Mouse (Mus musculus) CH12.LX (cell line): ENCODE data around the gene Arl16. TPM values are rescaled to one million over a fixed set of nuclear protein-coding genes. Genes with fewer than 3 reads are reported as not detected.
A peak's percentile ranks its signal among the peaks of the same experiment; 100 is the strongest.

Source experiments
- DNase-seq: peaks from one replicate; pipeline ENCODE4 v3.0.0-alpha.2; 2013; ENCODE audit errors: extremely low read depth
- H3K27ac ChIP-seq: 2 replicates; pipeline ENCODE4 v1.5.1; 2012; ENCODE audit warnings: low read depth, mild to moderate bottlenecking, control low read depth, moderate library complexity; ENCODE audit not compliant: insufficient read depth
- H3K27me3 ChIP-seq: replicated peaks from 2 replicates; pipeline ENCODE3; 2012; ENCODE audit warnings: inconsistent platforms
- H3K36me3 ChIP-seq, 2 experiments: replicated peaks in 1 of 2; 2 replicates each; pipeline versions ENCODE3 to v1.6.1; 2012; ENCODE audit warnings: inconsistent platforms in 1 of 2, low read length in 1 of 2, mild to moderate bottlenecking in 1 of 2, mixed read lengths in 1 of 2, moderate library complexity in 1 of 2; ENCODE audit not compliant: control insufficient read depth in 1 of 2, insufficient read depth in 1 of 2
- H3K4me1 ChIP-seq, 2 experiments: 2 replicates each; pipeline ENCODE4 v1.6.1; 2012; ENCODE audit warnings: inconsistent platforms in 1 of 2, moderate library complexity in 1 of 2; ENCODE audit not compliant: insufficient read depth in 2 of 2, control insufficient read depth in 1 of 2
- H3K4me2 ChIP-seq: 2 replicates; pipeline ENCODE4 v1.6.1; 2012; ENCODE audit warnings: low read depth, mild to moderate bottlenecking, control low read depth; ENCODE audit not compliant: poor library complexity, insufficient read depth, severe bottlenecking
- H3K4me3 ChIP-seq, 3 experiments: fragments of 150-350 bp in 1 of 3; sonication (generic) in 1 of 3; replicated peaks in 1 of 3; 2 replicates each; pipeline versions ENCODE3 to v1.5.1; 2011 to 2012; ENCODE audit warnings: low read depth in 2 of 3, low read length in 2 of 3, mild to moderate bottlenecking in 2 of 3, moderate library complexity in 2 of 3, control low read depth in 1 of 3, improper control_type of control experiment in 1 of 3, inconsistent platforms in 1 of 3, mixed read lengths in 1 of 3; ENCODE audit not compliant: poor library complexity in 1 of 3
- H3K79me2 ChIP-seq: replicated peaks from 2 replicates; pipeline ENCODE4 v1.6.1; 2012; ENCODE audit warnings: mild to moderate bottlenecking, moderate library complexity; ENCODE audit not compliant: control insufficient read depth, poor library complexity, insufficient read depth, severe bottlenecking; ENCODE audit errors: extremely low read depth
- H3K9ac ChIP-seq: 2 replicates; pipeline ENCODE4 v1.6.1; 2012; ENCODE audit warnings: low read depth, mild to moderate bottlenecking, control low read depth, moderate library complexity; ENCODE audit not compliant: insufficient read depth
- H3K9me3 ChIP-seq: replicated peaks from 2 replicates; pipeline ENCODE3; 2012; ENCODE audit warnings: low read length, inconsistent platforms, mixed read lengths
- BHLHE40 ChIP-seq: IDR thresholded peaks from 2 replicates; pipeline ENCODE4 v1.6.1; 2011; ENCODE audit warnings: mild to moderate bottlenecking, low read depth, low read length, improper control_type of control experiment
- CHD1 ChIP-seq: IDR thresholded peaks from 2 replicates; pipeline ENCODE4 v1.6.1; 2012; ENCODE audit warnings: low read depth, low read length, improper control_type of control experiment, inconsistent platforms
- CHD2 ChIP-seq: IDR thresholded peaks from 2 replicates; pipeline ENCODE4 v1.6.1; 2011; ENCODE audit warnings: low read length, improper control_type of control experiment
- ELF1 ChIP-seq: IDR thresholded peaks from 2 replicates; pipeline ENCODE4 v1.6.1; 2014; ENCODE audit warnings: low read depth, mild to moderate bottlenecking, inconsistent platforms, low read length, improper control_type of control experiment
- GABPA ChIP-seq: IDR thresholded peaks from 2 replicates; pipeline ENCODE4 v1.6.1; 2012; ENCODE audit warnings: low read depth, low read length, improper control_type of control experiment, inconsistent platforms; ENCODE audit not compliant: insufficient replicate concordance
- KAT2A ChIP-seq: IDR thresholded peaks from 2 replicates; pipeline ENCODE4 v1.6.1; 2012; ENCODE audit warnings: low read length, improper control_type of control experiment, inconsistent platforms; ENCODE audit not compliant: insufficient replicate concordance
- MYC ChIP-seq: IDR thresholded peaks from 2 replicates; pipeline ENCODE4 v1.6.1; 2011; ENCODE audit warnings: low read depth, mild to moderate bottlenecking, improper control_type of control experiment, low read length
- POLR2A ChIP-seq: IDR thresholded peaks from 2 replicates; pipeline ENCODE4 v1.6.1; 2011; ENCODE audit warnings: low read depth, mild to moderate bottlenecking, improper control_type of control experiment, low read length
- POLR2AphosphoS2 ChIP-seq: IDR thresholded peaks from 2 replicates; pipeline ENCODE4 v1.6.1; 2011; ENCODE audit warnings: low read depth, low read length, improper control_type of control experiment
- RAD21 ChIP-seq: IDR thresholded peaks from 2 replicates; pipeline ENCODE4 v1.6.1; 2011; ENCODE audit warnings: low read depth, mild to moderate bottlenecking, low read length, improper control_type of control experiment, moderate library complexity
- SMC3 ChIP-seq: IDR thresholded peaks from 2 replicates; pipeline ENCODE4 v1.6.1; 2011; ENCODE audit warnings: low read depth, low read length, improper control_type of control experiment
- UBTF ChIP-seq: IDR thresholded peaks from 2 replicates; pipeline ENCODE4 v1.6.1; 2012; ENCODE audit warnings: low read depth, mild to moderate bottlenecking, inconsistent platforms, low read length, improper control_type of control experiment, moderate library complexity
- USF1 ChIP-seq: IDR thresholded peaks from 2 replicates; pipeline ENCODE4 v1.6.1; 2014; ENCODE audit warnings: low read depth, mild to moderate bottlenecking, inconsistent platforms, low read length, improper control_type of control experiment
- USF2 ChIP-seq: conservative IDR thresholded peaks from 2 replicates; pipeline ENCODE4 v1.6.1; 2011; ENCODE audit warnings: low read depth, low read length, improper control_type of control experiment
- ZC3H11A ChIP-seq: IDR thresholded peaks from 2 replicates; pipeline ENCODE4 v1.6.1; 2012; ENCODE audit warnings: low read depth, mild to moderate bottlenecking, inconsistent platforms, low read length, improper control_type of control experiment
- ZMIZ1 ChIP-seq: IDR thresholded peaks from 2 replicates; pipeline ENCODE4 v1.6.1; 2012; ENCODE audit warnings: low read depth, mild to moderate bottlenecking, inconsistent platforms, low read length, improper control_type of control experiment
- dilution Hi-C: fragments of 300-500 bp; cut with MboI; formaldehyde crosslinking; loops from 2 replicates; pipeline ENCODE4 v1.14.3; 2020; ENCODE audit warnings: low sequenced_read_pairs; ENCODE audit not compliant: extremely low pct_unique_long_range_greater_than_20kb, extremely low pct_ligation_motif_present
- in situ Hi-C: fragments of 300-500 bp; cut with MboI; formaldehyde crosslinking; loops from 3 replicates; pipeline ENCODE4 v1.14.3; 2019; ENCODE audit warnings: low sequenced_read_pairs, low pct_ligation_motif_present, low pct_unique_long_range_greater_than_20kb, mixed read lengths
- polyA plus RNA-seq: library from polyadenylated mRNA; unstranded; fragments of >175 nt; gene quantifications from 2 replicates; pipeline ENCODE4 v1.2.1, GENCODE M21; 2012; ENCODE audit warnings: low read depth; ENCODE audit not compliant: insufficient read length
- total RNA-seq, 2 experiments: library from RNA; depleted of rRNA; stranded (reverse); fragments of 300-350 nt in 1 of 2; fragments of >200 nt in 1 of 2; gene quantifications; 2 replicates each; pipeline ENCODE4 v1.2.3; 2012 to 2014

The Arl16 gene
- total and polyA plus RNA-seq, 3 experiments: 22.8 to 42.6 (median 24.8) TPM

DNA sequence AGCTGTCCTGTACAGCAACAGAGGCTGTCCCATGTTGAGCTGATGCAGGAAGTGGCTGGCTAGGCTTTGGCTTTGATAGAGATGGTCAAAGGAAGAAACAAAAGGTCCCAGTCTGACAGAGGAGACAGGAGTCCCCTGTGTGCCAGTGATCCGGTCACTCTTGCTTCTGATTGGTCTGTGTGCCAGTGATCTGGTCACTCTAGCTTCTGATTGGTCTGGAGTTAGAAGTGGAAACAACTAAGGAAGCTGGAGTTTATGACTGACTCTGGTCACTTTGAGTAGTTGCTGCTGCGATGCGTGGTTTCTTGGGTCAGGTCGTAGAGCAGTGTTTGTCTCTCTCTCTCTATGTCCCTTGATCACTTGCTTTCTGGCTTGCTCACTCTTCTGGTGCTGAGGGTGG, 34.3 kb upstream of the Arl16 start:
- H3K4me3 ChIP-seq: no peak overlapping the region
- no peak overlapping the region for H3K4me2 ChIP-seq
- no peak for DNase-seq
- H3K9ac ChIP-seq: no peak overlapping the region
- no peaks in the 10 kb centered on the region for H3K79me2 ChIP-seq
- H3K4me1 ChIP-seq: no peaks in the 10 kb centered on the region
- dilution Hi-C loops (no loop called here), in situ Hi-C loops (no loop called here)
- no peaks in the 10 kb centered on the region for H3K27me3 ChIP-seq
- H3K36me3 ChIP-seq: peaks cover 21 to 32% of the 10 kb centered on the region in 2 experiments
- H3K9me3 ChIP-seq: no peaks in the 10 kb centered on the region
- TF ChIP-seq SMC3: no peak
- TF ChIP-seq ELF1: no peak
- TF ChIP-seq USF1: no peak
- no peak for TF ChIP-seq ZC3H11A
- TF ChIP-seq ZMIZ1: no peak
- TF ChIP-seq USF2: no peak
- H3K27ac ChIP-seq: no peak overlapping the region

DNA sequence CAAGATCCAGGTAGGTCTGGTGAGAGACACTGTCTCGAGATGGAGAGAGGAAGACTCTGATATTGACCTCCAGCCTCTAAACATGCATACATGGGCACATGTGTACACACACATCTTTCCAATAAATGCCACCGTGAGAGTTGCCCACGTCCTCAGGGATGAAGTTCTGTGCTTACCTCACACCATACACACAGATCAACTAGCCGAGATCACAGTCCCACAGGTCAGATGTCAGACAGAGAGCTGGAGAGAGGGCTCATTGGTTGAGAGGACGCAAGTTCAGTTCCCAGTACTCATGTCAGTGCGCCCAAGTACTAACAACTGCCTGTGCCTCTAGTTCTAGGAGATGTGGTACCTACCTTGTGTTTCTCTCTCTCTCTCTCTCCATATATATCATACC, 33.6 kb upstream of the Arl16 start:
- in situ Hi-C loops (no loop called here), dilution Hi-C loops (no loop called here)
- H3K4me3 ChIP-seq: no peak overlapping the region
- H3K79me2 ChIP-seq: no peaks in the 10 kb centered on the region
- no peak overlapping the region for H3K27ac ChIP-seq
- H3K27me3 ChIP-seq: no peaks in the 10 kb centered on the region
- H3K9ac ChIP-seq: no peak overlapping the region
- H3K4me1 ChIP-seq: no peaks in the 10 kb centered on the region
- no peaks in the 10 kb centered on the region for H3K9me3 ChIP-seq
- DNase-seq: no peak
- H3K4me2 ChIP-seq: no peak overlapping the region
- H3K36me3 ChIP-seq: peaks cover 26 to 39% of the 10 kb centered on the region in 2 experiments
- TF ChIP-seq BHLHE40: no peak

DNA sequence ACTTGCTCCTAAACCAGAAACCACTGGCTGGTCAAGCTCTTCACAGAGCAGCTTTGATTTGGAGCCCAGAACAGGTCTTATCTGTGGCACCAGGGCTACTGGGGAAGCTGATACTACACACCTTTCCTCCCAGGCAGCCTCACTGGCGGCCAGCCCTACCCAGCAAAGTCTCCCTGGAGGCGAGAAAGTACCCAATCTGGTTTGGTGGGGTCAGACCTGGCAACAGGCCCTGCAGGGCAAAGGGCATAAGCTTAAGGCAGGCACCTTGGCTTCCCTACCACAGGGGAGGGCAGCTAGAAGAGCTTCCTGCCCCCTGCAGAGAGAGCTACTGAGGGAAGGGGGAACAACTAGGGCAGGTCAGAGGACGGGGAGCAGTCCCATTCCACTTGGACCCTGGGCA, 33.0 kb upstream of the Arl16 start:
- no peaks in the 10 kb centered on the region for H3K79me2 ChIP-seq
- H3K4me3 ChIP-seq: no peak overlapping the region
- H3K9ac ChIP-seq: no peak overlapping the region
- H3K9me3 ChIP-seq: no peaks in the 10 kb centered on the region
- H3K27me3 ChIP-seq: no peaks in the 10 kb centered on the region
- peaks cover 32 to 46% of the 10 kb centered on the region in 2 experiments for H3K36me3 ChIP-seq
- no peak overlapping the region for H3K4me2 ChIP-seq
- H3K27ac ChIP-seq: no peak overlapping the region
- in situ Hi-C loops (no loop called here), dilution Hi-C loops (no loop called here)
- DNase-seq: no peak
- H3K4me1 ChIP-seq: no peaks in the 10 kb centered on the region
- TF ChIP-seq SMC3 (no peak), CHD2 (peak; percentile 41; the same call in 1 of the 2 replicates), KAT2A (no peak), POLR2AphosphoS2 (0 out of 2 replicates have a peak, but pooled peaks have one; percentile 67), POLR2A (peak; percentile 35; the same call in 1 of the 2 replicates), RAD21 (no peak), UBTF (no peak), ZC3H11A (no peak), ELF1 (no peak), GABPA (no peak), BHLHE40 (no peak), CHD1 (no peak), MYC (no peak)
